Mouse (Mus musculus) urinary bladder, postnatal 10 days (tissue): Measurements from ENCODE around the gene Sult6b2.

Experiments
- DNase-seq: peaks from one replicate; pipeline ENCODE4 v3.0.0; 2022; ENCODE audit warnings: low spot score

Gene Sult6b2

GRCm38 (mm10) chr6:142779045-142779811 is 25.1 kb downstream of the Sult6b2 start:
- no peak for DNase-seq

GRCm38 (mm10) chr6:142776935-142777334 is 27.4 kb downstream of the Sult6b2 start:
- no peak for DNase-seq

GRCm38 (mm10) chr6:142773566-142773965 is 30.7 kb downstream of the Sult6b2 start:
- no peak for DNase-seq

GRCm38 (mm10) chr6:142771643-142772042 is 32.7 kb downstream of the Sult6b2 start:
- no peak for DNase-seq

- DNase-seq: no peak
These were observed 34.4 kb downstream of the Sult6b2 start for GRCm38 (mm10) chr6:142769896-142770295.

GRCm38 (mm10) chr6:142767305-142767704 is 37.0 kb downstream of the Sult6b2 start:
- DNase-seq: no peak

GRCm38 (mm10) chr6:142764933-142765332 is 39.4 kb downstream of the Sult6b2 start:
- DNase-seq: no peak

- no peak for DNase-seq
These were observed 44.7 kb downstream of the Sult6b2 start for GRCm38 (mm10) chr6:142759633-142760032.

DNA sequence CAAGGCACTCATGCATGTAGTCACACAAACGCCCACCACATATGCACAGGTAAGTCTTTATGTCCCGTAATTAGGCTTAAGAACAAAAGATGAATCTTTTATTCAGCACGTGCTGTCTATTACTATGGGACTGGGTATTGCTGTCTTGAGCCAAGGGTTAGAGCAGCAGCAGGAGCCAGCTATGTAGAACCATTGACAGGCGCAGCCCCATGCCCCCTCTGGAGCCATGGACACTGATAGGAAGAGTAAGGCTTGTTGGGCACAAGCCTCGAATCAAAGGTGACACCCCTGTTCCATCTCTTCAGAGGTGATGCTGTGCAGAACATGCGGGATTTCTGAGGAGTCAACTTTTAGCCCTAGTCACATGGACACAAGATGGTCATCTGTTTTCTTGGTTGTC is 45.7 kb downstream of the Sult6b2 start:
- DNase-seq: no peak

DNA sequence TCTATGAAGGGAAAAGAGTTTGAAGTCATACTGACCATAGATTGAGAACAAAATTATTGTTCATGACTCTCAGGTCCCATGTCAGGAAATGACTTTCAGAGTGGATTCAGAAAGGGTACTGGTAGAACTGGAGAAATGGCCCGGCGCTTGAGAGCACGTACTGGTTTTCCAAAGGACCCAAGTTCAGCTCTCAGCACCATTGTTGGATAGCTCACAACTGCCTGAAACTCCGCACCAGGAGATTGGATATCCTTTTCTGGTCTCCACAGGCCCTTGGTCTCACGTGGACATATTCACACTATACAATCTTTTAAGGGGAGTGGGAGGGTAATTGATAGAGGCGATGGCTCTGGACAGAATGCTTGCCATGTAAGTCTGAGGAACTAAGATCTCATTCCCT is 46.3 kb downstream of the Sult6b2 start:
- no peak for DNase-seq

DNA sequence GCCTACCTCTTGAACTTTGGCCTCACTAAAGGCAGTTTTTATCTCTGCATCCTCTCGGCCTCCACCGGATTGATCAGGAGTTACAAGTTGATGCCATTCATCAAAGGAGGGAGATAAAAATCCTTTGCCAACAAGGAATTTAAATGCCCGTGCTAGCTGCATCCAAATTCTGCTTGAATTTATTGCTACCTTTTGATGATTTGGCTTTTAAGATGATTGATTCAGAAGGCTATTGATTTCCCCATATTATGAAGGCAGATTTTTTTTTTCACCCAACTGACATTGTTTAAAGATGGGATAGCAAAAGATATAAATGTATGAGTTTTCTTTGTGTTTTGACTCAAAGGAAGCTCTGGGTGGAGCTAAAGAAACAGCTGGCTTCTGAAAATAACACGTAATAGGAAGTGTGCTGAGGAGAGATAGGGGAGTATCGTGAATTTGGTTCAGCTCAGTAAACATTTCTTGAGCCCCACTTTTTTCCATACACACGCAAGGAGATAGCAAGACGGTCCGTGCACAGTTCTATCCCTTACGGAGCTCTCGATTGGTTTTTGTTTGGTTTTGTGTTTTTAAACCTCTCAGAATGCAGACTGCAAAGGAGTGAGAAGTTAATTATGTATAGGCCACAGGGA is 46.9 kb downstream of the Sult6b2 start:
- DNase-seq: no peak

DNA sequence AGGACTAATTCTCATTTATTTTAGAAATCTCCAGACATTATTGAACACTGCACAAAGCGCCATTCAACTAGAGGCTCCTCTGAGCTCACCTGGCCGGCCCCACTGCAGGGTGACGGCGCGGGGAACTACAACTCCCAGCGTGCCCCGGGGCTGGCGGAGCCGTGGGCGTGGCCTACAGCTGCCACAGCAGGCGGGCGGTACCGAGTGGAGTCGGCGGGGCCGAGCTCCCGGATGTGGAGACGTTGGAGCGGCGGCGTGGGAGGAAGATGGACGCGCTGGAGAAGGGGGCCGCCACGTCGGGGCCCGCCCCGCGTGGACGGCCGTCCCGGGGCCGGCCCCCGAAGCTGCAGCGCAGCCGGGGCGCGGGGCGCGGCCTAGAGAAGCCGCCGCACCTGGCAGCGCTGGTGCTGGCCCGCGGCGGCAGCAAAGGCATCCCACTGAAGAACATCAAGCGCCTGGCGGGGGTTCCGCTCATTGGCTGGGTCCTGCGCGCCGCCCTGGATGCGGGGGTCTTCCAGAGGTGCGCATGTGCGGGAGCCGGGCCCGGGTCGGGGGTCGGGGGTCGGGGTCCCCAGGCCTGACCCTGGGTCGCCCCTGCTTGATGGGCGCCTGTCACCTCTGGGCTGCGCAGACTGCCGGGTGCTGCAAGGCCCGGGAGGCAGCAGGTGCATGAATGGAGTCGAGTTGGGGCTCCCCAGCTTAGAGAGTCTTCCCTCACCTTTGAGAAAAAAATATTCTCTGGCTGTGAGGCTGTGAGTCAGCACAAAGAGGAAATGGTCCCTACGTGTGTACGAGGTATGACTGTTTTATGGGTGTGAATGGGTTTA is 47.6 kb downstream of the Sult6b2 start, which contains the start of gene Cmas:
Gene Cmas, plus strand, starts transcription at position 180 of the 827 bp plus-strand sequence.
- peak; percentile 58 for DNase-seq

DNA sequence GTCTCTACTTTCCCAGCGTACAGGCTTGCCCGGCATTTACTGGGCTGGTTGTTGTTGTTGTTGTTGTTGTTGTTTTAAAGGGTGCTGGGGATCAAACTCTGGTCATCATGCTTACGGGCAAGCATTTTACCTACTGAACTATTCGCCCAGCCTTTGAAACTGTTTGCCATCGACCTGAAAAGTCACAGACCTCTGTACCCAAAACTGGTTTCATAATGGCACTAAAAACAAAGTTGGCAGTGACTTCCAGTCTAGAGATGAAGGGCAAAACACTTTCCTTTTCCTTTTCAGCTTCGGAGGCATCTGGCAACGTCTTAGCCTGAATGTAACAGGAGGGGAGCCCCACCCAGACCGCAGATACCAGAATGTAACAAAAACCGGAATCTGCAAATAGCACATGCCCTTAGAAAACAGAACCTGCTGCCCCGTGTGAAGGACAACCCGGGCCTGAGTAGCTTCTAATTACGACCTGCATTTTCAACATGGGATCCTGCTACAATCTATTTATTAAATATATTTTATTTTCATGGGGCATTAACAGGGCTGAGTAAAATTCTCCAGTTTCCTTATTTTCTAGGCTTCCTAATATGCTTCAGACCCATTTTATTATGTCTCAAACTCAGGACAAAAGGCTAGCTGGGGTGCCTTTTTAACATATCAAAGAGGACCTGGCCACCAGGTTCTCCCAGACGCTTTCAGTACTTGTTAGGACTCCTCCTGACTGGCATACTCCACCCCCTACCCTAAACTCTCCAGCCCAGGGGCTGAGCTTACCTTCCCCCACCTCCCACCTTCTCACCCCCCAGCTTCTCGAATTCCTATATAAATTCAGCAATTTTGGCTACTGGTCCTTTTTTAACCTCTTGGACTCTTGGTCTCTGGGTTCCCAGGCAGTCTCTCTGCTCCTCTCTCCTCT is 51.7 kb downstream of the Sult6b2 start:
- DNase-seq: no peak

DNA sequence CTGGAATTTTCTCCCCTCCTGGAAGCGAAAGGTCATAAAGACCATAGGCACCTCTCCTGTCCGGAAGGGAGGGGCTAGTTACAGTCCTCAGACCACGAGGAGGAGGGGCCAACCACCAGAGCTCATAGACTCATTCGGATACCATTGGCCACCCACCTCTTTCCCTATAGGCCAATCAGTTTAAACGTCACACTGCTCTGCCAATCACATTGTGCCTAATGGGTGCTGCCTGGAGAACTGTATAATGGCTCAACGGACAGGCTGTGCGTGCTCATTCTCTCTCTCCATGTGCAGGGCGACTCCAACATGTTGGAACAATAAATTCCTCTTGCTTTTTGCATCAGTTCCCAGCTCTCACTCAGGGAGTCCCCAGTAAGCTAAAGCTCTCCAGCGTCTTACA is 52.9 kb downstream of the Sult6b2 start:
- DNase-seq: no peak

GRCm38 (mm10) chr6:142748057-142748708 is 56.1 kb downstream of the Sult6b2 start:
- DNase-seq: no peak

GRCm38 (mm10) chr6:142747165-142747564 is 57.1 kb downstream of the Sult6b2 start:
- DNase-seq: no peak

GRCm38 (mm10) chr6:142746765-142747164 is 57.5 kb downstream of the Sult6b2 start:
- DNase-seq: no peak

DNA sequence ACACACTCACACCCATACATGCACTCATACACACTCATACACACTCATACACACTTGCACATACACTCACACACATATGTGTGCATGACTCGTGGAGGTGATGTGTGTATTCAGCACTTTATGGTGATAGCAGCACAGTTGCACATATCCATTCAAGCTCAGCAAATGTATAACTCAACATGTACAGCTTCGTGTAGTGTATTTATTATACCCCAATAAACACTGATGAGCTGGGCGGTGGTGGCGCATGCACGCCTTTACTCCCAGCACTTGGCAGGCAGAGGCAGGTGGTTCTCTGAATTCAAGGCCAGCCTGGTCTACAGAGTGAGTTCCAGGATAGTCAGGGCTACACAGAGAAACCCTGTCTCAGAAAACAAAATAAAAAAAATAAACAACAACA is 58.8 kb downstream of the Sult6b2 start:
- DNase-seq: no peak

GRCm38 (mm10) chr6:142743193-142743592 is 61.1 kb downstream of the Sult6b2 start:
- no peak for DNase-seq

GRCm38 (mm10) chr6:142741763-142742162 is 62.5 kb downstream of the Sult6b2 start:
- DNase-seq: no peak

DNA sequence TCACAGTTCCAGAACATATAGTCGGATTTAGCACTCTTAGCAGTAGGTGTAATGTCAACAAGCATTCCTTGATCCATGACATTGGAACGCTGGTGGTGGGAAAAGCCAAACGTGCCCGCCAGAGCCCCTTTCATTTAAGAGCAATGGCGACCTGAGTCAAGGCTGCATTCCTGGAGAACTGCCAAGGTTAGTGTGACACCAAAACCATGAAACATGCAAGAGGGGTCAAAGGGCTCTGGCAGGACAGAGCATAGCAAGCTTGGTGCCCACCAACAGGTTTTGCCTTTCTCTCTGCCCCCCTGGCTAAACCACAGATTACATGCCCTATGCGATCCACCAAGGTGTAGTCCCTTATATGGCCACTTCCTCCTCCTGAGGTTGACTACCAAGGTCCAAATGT is 65.7 kb downstream of the Sult6b2 start:
- no peak for DNase-seq
